Mouse (Mus musculus) gastrocnemius, postnatal 10 days (tissue): Measurements from ENCODE around the gene Usp43. TPM values are rescaled to one million over a fixed set of nuclear protein-coding genes. Genes with fewer than 3 reads are reported as not detected.

ENCODE experiments used
- DNase-seq: peaks from one replicate; pipeline ENCODE4 v3.0.0; 2021; ENCODE audit warnings: mixed read lengths
- total RNA-seq, 2 experiments: library from RNA; stranded (reverse); gene quantifications; 2 replicates each; pipeline ENCODE4 v1.2.3; 2021

Gene Usp43
- total RNA-seq, 2 experiments from 2014 or later = 1.1 to 1.7 TPM

DNA sequence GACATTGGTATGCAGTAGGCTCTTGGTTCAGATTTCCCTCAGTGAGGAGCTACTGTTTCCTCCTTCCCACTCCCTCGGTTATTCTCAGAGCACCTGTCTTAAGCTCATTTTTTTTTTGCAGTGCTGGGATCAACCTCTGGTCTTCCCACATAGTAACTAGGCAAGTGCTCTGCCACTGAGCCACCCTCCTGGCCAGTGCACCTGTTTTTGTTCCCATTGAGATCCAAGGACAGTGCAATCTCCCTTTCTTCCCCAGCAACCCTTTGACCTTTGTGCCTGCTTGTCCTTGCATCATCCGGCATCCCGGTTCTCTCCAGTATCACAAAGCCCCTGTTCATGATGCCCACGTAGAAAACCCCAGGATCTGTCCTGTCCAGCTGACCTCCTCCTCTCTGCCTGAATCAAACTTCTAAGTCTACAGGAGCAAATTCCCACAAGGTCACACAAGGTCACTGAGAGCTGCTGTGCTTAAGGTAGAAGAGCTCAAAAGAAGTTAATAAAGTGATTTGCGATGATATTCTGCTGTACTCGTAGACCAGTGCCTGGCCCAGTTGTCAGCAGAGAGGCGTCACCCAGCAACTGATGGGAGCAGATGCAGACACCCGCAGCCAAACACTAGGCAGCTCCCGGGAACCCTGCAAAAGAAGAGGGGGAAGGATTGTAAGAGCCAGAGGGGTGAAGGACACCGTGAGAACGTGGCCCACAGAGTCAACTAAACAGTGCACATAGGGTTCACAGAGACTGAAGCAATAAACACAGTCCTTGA lies 114.9 kb downstream of the Usp43 start:
- no peak for DNase-seq

DNA sequence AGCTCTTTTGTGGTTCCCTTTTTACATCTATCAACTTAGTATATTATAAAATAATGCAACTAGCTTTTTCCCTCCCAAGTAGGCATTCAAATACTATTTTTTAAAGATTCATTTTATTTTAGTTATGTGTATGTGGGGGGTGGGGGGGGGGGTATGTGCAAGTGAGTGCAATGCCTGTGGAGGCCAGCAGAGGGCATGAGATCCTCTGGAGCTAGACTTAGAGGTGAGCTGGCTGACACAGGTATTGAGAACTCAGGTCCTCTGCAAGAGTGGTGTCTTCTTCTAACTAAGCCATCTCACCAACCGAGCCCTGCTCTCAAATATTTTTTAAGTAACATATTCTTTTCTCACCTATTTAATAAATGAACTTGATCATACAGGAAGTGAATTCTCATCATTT lies 116.4 kb downstream of the Usp43 start:
- no peak for DNase-seq

Other genes starting within 250 kb of the Usp43 start
- not detected for gene Rcvrn, start 226.8 kb downstream of the Usp43 start, total RNA-seq
- gene Glp2r, start 151.0 kb downstream of the Usp43 start, total RNA-seq = under 1 TPM; 0.09 to 0.12 TPM
- gene Gsg1l2, start 147.5 kb downstream of the Usp43 start, total RNA-seq = not detected
- gene Dhrs7c, start 124.0 kb downstream of the Usp43 start, total RNA-seq = 100 to 1,000 TPM; 357 to 408 TPM
- gene Cfap52, start 43.5 kb upstream of the Usp43 start, total RNA-seq = 1 to 10 TPM; 6.6 to 7.0 TPM
- 10 to 100 TPM; 24.6 to 27.5 TPM for gene Stx8, start 44.0 kb upstream of the Usp43 start, total RNA-seq